Mouse (Mus musculus) kidney, embryonic 14.5 days (tissue): ENCODE measurements around the gene Bag6. TPM values are rescaled to one million over a fixed set of nuclear protein-coding genes. Genes with fewer than 3 reads are reported as not detected.

Experiments
- ATAC-seq: fragments of 200-750 bp; cut with Nextera tagmentation; 2 replicates; pipeline ENCODE4 v1.8.0; 2017; ENCODE audit warnings: moderate number of reproducible peaks, mild to moderate bottlenecking, moderate TSS enrichment, moderate library complexity; ENCODE audit not compliant: low FRiP score, low TSS enrichment
- H3K27ac ChIP-seq: fragments of 300-500 bp; sonication (generic); 2 replicates; pipeline ENCODE4 v1.5.1; 2014; ENCODE audit warnings: low read depth, mild to moderate bottlenecking, low read length, moderate library complexity, mixed read lengths
- H3K27me3 ChIP-seq: fragments of 300-500 bp; sonication (generic); 2 replicates; pipeline ENCODE4 v1.6.1; 2014; ENCODE audit warnings: mild to moderate bottlenecking, low read length; ENCODE audit not compliant: control insufficient read depth, insufficient read depth
- H3K36me3 ChIP-seq: fragments of 300-500 bp; sonication (generic); 2 replicates; pipeline ENCODE4 v1.6.1; 2014; ENCODE audit warnings: low read length, mixed read lengths; ENCODE audit not compliant: control insufficient read depth, insufficient read depth
- H3K4me1 ChIP-seq: fragments of 300-500 bp; sonication (generic); 2 replicates; pipeline ENCODE4 v1.6.1; 2014; ENCODE audit warnings: low read length, mixed read lengths; ENCODE audit not compliant: control insufficient read depth, insufficient read depth
- H3K4me2 ChIP-seq: fragments of 300-500 bp; sonication (generic); replicated peaks from 2 replicates; pipeline ENCODE4 v1.6.1; 2014; ENCODE audit warnings: low read depth, mild to moderate bottlenecking, low read length
- H3K4me3 ChIP-seq: fragments of 300-500 bp; sonication (generic); 2 replicates; pipeline ENCODE4 v1.5.1; 2014; ENCODE audit warnings: mild to moderate bottlenecking, low read length
- H3K9ac ChIP-seq: fragments of 300-500 bp; sonication (generic); 2 replicates; pipeline ENCODE4 v1.6.1; 2014; ENCODE audit warnings: low read depth, mild to moderate bottlenecking, low read length, moderate library complexity
- H3K9me3 ChIP-seq: fragments of 300-500 bp; sonication (generic); 2 replicates; pipeline ENCODE4 v1.6.1; 2016; ENCODE audit warnings: low read length; ENCODE audit not compliant: control insufficient read depth
- WGBS: fragments of 180-500 bp; shearing (Covaris S2); extraction: QIAGEN DNeasy Blood & Tissue Kit; methylation state at CpG from one replicate; pipeline ENCODE4 v1.1.7; 2014; 5-methylcytosine and 5-hydroxymethylcytosine counted together
- polyA plus RNA-seq: library from polyadenylated mRNA; unstranded; fragments of >200 nt; fragmentation: Nextera tagmentation; extraction: Ambion mirVana; gene quantifications from 2 replicates; pipeline ENCODE4 v1.2.1, GENCODE M21; 2014

The Bag6 gene
- polyA plus RNA-seq, 1 experiment from 2014 or later, result 82.6 TPM

DNA sequence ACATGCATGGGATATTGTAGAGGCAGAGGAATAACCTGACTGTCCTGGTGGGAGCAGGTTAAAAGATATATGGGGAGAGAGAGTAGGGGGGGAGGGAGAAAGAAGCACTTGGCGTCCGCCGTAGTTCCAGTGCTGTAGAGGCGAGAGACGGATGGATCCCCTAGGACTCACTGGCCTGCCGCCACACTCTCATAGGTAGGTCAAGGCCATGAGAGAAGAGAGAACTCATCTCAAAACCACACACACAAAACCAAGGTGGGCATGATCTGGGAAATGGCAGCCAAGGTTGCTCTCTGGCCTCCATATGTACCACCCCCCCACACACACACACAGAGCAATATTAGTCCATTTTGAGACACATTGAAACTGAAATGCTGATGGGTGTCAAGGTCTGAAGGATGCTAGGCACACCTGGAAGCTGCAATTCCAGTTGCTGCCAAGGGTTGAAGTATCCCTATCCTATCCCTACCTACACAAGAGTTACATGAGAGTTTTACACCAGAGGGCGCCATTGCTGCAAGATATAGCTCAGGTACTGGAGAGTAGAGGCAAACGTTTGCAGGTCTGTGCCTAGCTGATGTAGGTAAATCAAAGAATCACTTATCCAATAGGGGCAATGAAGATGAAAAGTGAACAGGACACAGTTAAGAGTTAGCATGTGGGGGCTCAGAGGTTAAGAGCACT, 31.5 kb downstream of the Bag6 start:
- Histone ChIP-seq H3K4me3 (peak overlapping the region; percentile 87; the same call in 1 of the 2 replicates), H3K4me2 (peak overlapping the region; percentile 48; the same call in 1 of the 2 replicates), H3K4me1 (peaks cover 18% of the 10 kb centered on the region; the same call in 1 of the 2 replicates), H3K36me3 (peaks cover 12% of the 10 kb centered on the region), H3K27ac (peak overlapping the region; percentile 96; the same call in 1 of the 2 replicates), H3K9ac (no peak overlapping the region), H3K9me3 (no peaks in the 10 kb centered on the region), H3K27me3 (no peaks in the 10 kb centered on the region)
- 58% methylated on average over 8 of the region's 8 CpGs for WGBS
- ATAC-seq, result no peak

DNA sequence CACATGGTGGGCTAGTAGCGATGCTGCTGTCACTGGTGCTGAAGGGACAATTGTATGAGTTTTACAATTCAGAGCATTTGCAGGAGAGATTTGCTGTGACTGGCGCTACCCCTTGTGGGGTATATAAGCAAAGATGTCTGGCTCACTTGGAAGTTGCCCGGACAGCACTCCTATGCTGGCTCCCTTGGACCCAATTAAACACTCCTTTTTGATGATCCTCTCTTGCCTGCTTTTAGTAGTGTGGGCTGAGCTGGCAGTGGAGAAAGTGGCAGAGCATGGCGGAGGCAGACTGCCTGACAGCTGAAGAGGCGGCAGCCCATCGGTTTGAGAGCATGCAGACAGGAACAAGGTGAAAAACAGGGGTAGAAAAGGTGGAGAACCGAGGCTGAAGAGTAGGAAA, 32.8 kb downstream of the Bag6 start:
- peaks cover 5% of the 10 kb centered on the region; the same call in 1 of the 2 replicates for H3K4me1 ChIP-seq
- 89% methylated on average over 7 of the region's 7 CpGs for WGBS
- no peaks in the 10 kb centered on the region for H3K36me3 ChIP-seq
- no peaks in the 10 kb centered on the region for H3K9me3 ChIP-seq
- H3K4me2 ChIP-seq, result no peak overlapping the region
- no peak overlapping the region for H3K4me3 ChIP-seq
- H3K27ac ChIP-seq, result no peak overlapping the region
- no peak for ATAC-seq
- H3K9ac ChIP-seq, result no peak overlapping the region
- H3K27me3 ChIP-seq, result no peaks in the 10 kb centered on the region

DNA sequence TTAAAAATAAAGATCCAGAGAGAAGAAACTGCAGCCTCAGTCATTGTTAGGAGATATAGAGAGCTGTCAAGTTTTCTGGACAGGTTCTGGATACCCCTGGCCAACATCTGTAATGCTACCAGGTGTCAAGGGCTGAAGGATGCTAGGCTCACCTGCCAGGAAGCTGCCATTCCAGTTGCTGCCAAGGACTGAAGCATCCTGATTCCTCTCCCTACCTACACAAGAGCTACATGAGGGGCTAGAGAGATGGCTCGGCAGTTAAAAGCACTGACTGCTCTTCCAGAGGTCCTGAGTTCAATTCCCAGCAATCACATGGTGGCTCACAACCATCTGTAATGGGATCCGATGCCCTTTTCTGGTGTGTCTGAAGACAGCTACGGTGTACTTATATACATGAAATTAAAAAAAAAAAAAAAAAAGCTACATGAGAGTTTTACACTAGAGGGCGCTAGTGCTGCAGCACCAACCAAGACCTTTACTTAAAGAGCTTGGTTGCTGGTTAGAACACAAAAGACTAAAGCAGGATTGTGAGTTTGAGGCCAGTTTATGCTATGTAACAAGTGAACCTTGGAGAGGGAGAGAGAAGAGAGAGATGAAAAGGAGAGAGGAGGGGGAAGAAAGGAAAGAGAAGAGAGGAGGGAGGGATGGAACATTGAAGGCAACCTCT, 33.7 kb downstream of the Bag6 start:
- Histone ChIP-seq H3K36me3 (no peaks in the 10 kb centered on the region), H3K9me3 (no peaks in the 10 kb centered on the region), H3K4me2 (no peak overlapping the region), H3K27ac (no peak overlapping the region), H3K4me3 (no peak overlapping the region), H3K9ac (no peak overlapping the region), H3K4me1 (no peaks in the 10 kb centered on the region; the same call in 1 of the 2 replicates), H3K27me3 (no peaks in the 10 kb centered on the region)
- 22% methylated on average over 4 of the region's 4 CpGs for WGBS
- ATAC-seq, result no peak

DNA sequence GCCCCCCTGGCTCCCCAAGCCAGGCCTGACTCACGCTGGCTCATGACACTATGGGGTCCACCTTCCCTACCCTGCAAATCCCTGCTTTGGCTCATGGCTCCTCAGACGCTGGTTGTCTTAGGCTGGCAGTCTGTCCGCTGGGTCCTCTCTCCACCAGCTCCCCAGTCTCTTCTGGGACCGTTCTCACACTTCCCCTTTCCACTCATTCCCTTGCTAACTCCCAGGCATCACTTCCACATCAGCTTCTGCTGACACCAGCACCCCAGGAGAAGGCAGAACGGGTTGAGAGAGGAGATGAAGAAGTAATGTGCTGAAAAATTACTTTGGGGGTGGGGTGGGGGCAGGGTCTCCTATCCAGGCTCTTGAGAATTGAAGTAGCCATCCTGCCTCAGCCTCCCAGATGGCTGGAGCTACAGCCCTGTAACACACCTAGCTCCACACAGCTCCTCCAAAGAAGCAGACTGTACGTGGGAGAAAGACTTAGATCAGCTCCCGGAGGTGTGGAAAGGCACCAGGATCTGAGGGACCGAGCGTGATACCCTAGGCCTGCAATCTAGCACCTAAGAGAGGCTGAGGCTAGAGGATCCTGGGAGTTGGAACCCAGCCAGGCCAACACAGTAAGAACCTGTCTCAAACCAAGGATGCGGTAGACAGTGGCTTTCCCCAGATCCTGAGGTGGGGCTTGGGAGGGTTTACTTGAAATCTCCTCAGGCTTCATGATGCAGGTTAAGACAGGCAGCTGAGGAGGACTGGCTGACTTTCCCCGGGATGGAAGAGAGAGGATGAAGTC, 37.7 kb downstream of the Bag6 start:
- ATAC-seq, result no peak

DNA sequence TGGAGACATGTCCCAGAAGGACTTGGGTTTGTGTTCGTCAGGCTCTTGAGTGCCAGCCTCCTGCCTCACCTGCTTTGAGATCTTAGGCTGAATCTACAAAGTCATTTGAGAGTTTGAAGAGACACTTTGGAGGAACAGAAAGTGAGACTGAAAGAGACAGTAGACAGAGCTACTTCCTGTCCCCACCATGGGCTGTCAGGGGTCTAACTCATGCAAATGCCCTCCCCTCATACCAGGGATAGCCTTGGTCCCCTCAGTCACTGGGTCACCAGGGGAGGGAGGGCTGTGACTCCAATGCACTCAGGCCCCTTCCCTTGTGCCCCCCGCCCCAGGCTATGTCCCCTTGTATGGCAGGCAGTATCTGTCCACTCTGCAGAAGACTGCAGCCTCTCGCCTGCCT, 38.4 kb downstream of the Bag6 start:
- no peak overlapping the region for H3K27ac ChIP-seq
- H3K4me2 ChIP-seq, result no peak overlapping the region
- no peaks in the 10 kb centered on the region for H3K36me3 ChIP-seq
- H3K9me3 ChIP-seq, result no peaks in the 10 kb centered on the region
- WGBS, result 77% methylated on average over 3 of the region's 3 CpGs
- no peak overlapping the region for H3K4me3 ChIP-seq
- H3K4me1 ChIP-seq, result no peaks in the 10 kb centered on the region
- H3K27me3 ChIP-seq, result no peaks in the 10 kb centered on the region
- ATAC-seq, result no peak
- H3K9ac ChIP-seq, result no peak overlapping the region

More for the DNA sequence above, 37.7 kb downstream of the Bag6 start:
- Histone ChIP-seq H3K4me3 (no peak overlapping the region), H3K9me3 (no peaks in the 10 kb centered on the region), H3K9ac (no peak overlapping the region), H3K4me1 (no peaks in the 10 kb centered on the region), H3K27ac (no peak overlapping the region), H3K27me3 (no peaks in the 10 kb centered on the region), H3K4me2 (no peak overlapping the region), H3K36me3 (no peaks in the 10 kb centered on the region)
- WGBS, result 72% methylated on average over 11 of the region's 11 CpGs

DNA sequence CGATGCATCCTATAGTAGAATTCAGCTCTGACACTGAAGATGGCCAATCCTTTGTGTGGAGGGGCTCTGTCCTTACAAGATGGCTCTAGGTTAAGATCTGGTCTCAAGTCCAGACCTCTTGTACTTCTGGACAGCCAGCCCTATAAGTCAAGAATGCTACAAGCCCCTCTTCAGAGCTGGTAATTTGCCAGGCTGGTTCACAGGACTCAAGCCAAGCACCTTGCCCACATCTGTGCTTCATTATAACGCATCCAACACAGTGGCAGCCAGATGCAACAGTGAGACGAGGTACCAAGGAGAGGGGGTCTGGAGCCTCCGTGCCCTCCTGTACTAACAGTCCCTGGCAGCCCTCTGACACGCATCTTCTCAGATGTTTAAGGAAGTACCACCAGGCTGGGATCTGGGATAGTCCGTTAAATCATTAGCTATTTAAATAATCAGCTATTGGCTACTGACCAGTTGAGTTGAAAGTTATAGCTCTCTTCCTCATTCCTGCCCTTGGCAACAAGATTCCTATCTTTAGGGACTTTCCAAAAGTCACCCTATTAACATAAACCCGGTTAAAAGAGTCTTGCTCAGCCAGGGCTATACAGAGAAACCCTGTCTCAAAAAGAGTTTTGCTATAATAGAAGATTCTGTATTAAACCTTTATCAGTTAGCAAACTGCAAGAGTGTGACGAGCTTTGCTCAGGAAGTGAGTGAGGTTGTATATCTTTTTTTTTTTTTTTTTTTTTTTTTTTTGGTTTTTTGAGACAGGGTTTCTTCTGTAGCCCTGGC, 39.4 kb downstream of the Bag6 start:
- Histone ChIP-seq H3K36me3 (no peaks in the 10 kb centered on the region), H3K27me3 (no peaks in the 10 kb centered on the region), H3K4me2 (no peak overlapping the region), H3K4me1 (no peaks in the 10 kb centered on the region), H3K9me3 (no peaks in the 10 kb centered on the region), H3K4me3 (no peak overlapping the region), H3K27ac (no peak overlapping the region), H3K9ac (no peak overlapping the region)
- WGBS, result 67% methylated on average over 8 of the region's 8 CpGs
- ATAC-seq, result no peak

DNA sequence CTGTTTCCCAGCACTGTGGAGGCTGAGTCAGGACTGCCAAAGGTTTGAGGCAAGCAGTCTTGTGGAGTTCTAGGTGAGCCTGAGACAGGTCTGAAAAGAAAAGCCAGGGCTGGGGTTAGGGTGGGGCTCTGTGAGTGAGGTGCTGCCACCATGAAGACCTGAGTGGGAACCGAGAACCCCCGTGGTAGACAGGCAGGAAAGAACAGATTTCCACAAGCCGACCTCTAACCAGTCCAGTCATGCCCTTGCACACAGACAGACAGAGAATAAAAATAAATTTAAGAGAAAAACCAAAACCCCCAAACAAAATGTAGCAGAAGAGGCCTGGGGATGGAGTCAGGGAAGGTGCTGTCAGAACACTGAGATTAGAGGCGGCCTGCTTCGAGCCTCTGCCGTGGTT, 40.4 kb downstream of the Bag6 start:
- H3K4me3 ChIP-seq, result no peak overlapping the region
- 67% methylated on average over 6 of the region's 6 CpGs for WGBS
- no peak overlapping the region for H3K4me2 ChIP-seq
- H3K27ac ChIP-seq, result no peak overlapping the region
- no peaks in the 10 kb centered on the region for H3K9me3 ChIP-seq
- H3K4me1 ChIP-seq, result no peaks in the 10 kb centered on the region
- H3K9ac ChIP-seq, result no peak overlapping the region
- no peaks in the 10 kb centered on the region for H3K27me3 ChIP-seq
- no peaks in the 10 kb centered on the region for H3K36me3 ChIP-seq
- ATAC-seq, result no peak

DNA sequence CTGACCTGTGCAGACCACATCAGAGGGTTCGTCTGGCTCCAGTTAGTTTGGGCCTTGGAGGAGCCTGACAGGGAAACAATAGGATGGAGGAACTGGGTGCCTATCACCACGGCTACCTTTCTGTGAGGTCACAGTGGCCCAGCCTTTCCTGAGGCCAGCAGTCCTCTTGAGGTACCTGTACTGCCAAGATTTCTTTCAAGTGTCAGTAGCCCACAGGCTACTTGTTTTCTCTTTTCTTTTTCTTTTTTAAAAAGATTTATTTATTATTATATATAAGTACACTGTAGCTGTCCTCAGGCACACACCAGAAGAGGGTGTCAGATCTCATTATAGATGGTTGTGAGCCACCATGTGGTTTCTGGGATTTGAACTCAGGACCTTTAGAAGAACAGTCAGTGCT, 41.0 kb downstream of the Bag6 start, which contains the start of gene Aif1:
Gene Aif1, minus strand, starts transcription at position 101 of the 400 bp plus-strand sequence.
- WGBS, result 42% methylated on average over 2 of the region's 2 CpGs
- no peaks in the 10 kb centered on the region for H3K36me3 ChIP-seq
- no peaks in the 10 kb centered on the region for H3K27me3 ChIP-seq
- no peak within 1 kb of the TSS for H3K4me2 ChIP-seq
- ATAC-seq, result no peak
- no peak within 1 kb of the TSS for H3K27ac ChIP-seq
- no peak within 1 kb of the TSS for H3K9ac ChIP-seq
- H3K9me3 ChIP-seq, result no peaks in the 10 kb centered on the region
- no peaks in the 10 kb centered on the region for H3K4me1 ChIP-seq
- H3K4me3 ChIP-seq, result no peak within 1 kb of the TSS
